Mouse (Mus musculus): Measurements from ENCODE around the gene Pla2g4a.
"Not testable (repeated sequence)": the region's sequence is repeated elsewhere in the genome, so short reads cannot be mapped to it uniquely, and the experiment has no call there.

Gene Pla2g4a

GRCm38 (mm10) chr1:149937825-149938224 is 23.3 kb downstream of the Pla2g4a start:
- in situ Hi-C loops (cut with MseI, MboI), result no loop called here

GRCm38 (mm10) chr1:149929140-149929539 is 31.9 kb downstream of the Pla2g4a start:
- in situ Hi-C loops (cut with MseI, MboI), result no loop called here

GRCm38 (mm10) chr1:149923737-149924136 is 37.4 kb downstream of the Pla2g4a start:
- in situ Hi-C loops (cut with MseI, MboI), result not testable (repeated sequence)

GRCm38 (mm10) chr1:149922219-149922618 is 38.9 kb downstream of the Pla2g4a start:
- in situ Hi-C loops (cut with MseI, MboI), result no loop called here

GRCm38 (mm10) chr1:149921325-149921724 is 39.8 kb downstream of the Pla2g4a start:
- in situ Hi-C loops (cut with MseI, MboI), result no loop called here

GRCm38 (mm10) chr1:149919301-149919700 is 41.8 kb downstream of the Pla2g4a start:
- in situ Hi-C loops (cut with MseI, MboI), result no loop called here

- in situ Hi-C loops (cut with MseI, MboI), result no loop called here
These were observed 48.1 kb downstream of the Pla2g4a start for GRCm38 (mm10) chr1:149912984-149913383.

- in situ Hi-C loops (cut with MseI, MboI), result no loop called here
These were observed 50.0 kb downstream of the Pla2g4a start for GRCm38 (mm10) chr1:149911050-149911449.

GRCm38 (mm10) chr1:149898001-149898625 is 63.0 kb downstream of the Pla2g4a start:
- in situ Hi-C loops (cut with MseI, MboI), result no loop called here

- in situ Hi-C loops (cut with MseI, MboI), result no loop called here
These were observed 64.5 kb downstream of the Pla2g4a start for GRCm38 (mm10) chr1:149896590-149896989.

- in situ Hi-C loops (cut with MseI, MboI), result no loop called here
These were observed 66.2 kb downstream of the Pla2g4a start for GRCm38 (mm10) chr1:149894940-149895339.

- in situ Hi-C loops (cut with MseI, MboI), result no loop called here
These were observed 67.2 kb downstream of the Pla2g4a start for GRCm38 (mm10) chr1:149893903-149894302.

- in situ Hi-C loops (cut with MseI, MboI), result no loop called here
These were observed 70.0 kb downstream of the Pla2g4a start for GRCm38 (mm10) chr1:149891057-149891456.

GRCm38 (mm10) chr1:149882419-149883025 is 78.6 kb downstream of the Pla2g4a start:
- in situ Hi-C loops (cut with MseI, MboI), result no loop called here

GRCm38 (mm10) chr1:149878175-149878574 is 82.9 kb downstream of the Pla2g4a start:
- in situ Hi-C loops (cut with MseI, MboI), result no loop called here

- in situ Hi-C loops (cut with MseI, MboI), result no loop called here
These were observed 84.6 kb downstream of the Pla2g4a start for GRCm38 (mm10) chr1:149876502-149876901.

GRCm38 (mm10) chr1:149871625-149872024 is 89.5 kb downstream of the Pla2g4a start:
- in situ Hi-C loops (cut with MseI, MboI), result no loop called here

GRCm38 (mm10) chr1:149867323-149867722 is 93.8 kb downstream of the Pla2g4a start:
- in situ Hi-C loops (cut with MseI, MboI), result no loop called here

- in situ Hi-C loops (cut with MseI, MboI), result no loop called here
These were observed 94.9 kb downstream of the Pla2g4a start for GRCm38 (mm10) chr1:149866202-149866601.

- in situ Hi-C loops (cut with MseI, MboI), result no loop called here
These were observed 98.3 kb downstream of the Pla2g4a start for GRCm38 (mm10) chr1:149862801-149863200.

GRCm38 (mm10) chr1:149862181-149862580 is 98.9 kb downstream of the Pla2g4a start:
- in situ Hi-C loops (cut with MseI, MboI), result no loop called here

GRCm38 (mm10) chr1:149861543-149861942 is 99.5 kb downstream of the Pla2g4a start:
- in situ Hi-C loops (cut with MseI, MboI), result no loop called here

GRCm38 (mm10) chr1:149858734-149859133 is 102.4 kb downstream of the Pla2g4a start:
- in situ Hi-C loops (cut with MseI, MboI), result loop anchor here (5.0 to 10.0 kb wide), 2 partner anchors 396 to 399 kb away; no protein-coding TSS in a partner anchor
